Comparison of ENCODE assay signal across 12 mouse cellular contexts in the genomic region with DNA sequence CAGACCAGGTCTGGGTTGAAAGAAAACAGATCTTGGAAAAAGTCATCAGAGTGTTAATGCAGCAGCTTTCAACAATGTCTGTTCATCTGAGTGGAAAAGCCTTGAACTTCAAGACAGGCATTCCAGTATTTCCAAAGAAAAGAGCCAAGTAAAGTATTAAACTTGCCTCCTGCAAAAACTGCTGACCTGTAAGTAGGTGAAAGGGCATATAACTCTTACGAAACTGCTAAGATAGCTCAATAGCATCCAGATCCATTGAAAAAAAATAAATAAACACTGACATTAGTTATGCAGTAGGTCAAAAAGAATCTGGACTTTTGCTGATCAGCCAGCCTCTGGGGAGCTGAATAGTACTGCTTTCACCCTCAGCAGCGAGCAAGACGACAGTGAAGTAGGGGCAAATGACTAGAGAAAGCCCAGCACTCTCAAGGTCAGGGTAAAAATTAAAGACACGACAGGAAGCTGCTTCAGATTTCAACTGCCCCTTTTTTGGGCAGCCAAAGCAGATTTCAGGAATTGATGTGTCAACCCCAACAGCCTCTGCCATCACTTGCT. TPM values are rescaled to one million over a fixed set of nuclear protein-coding genes. Genes with fewer than 3 reads are reported as not detected.
DNase-seq lines count a peak whose midpoint lies in the region; ATAC-seq and TF ChIP-seq lines count a peak whose summit lies in the region.
"Had no signal": no experiment of that assay in that cellular context is flagged by ENCODE, and none has a peak within 500 bp of the region (broad histone marks: within the 10 kb centered on the region; RNA-seq: fewer than 3 reads in every experiment).

No protein-coding gene starts in this region.

- 0 out of 2 replicates have a peak overlapping the region, but pooled peaks have one; percentile 14 for H3K9ac ChIP-seq in heart, adult 2 months (ENCODE audit: low read depth, low read length)
- no peak overlapping the region for H3K9ac ChIP-seq in midbrain, embryonic 16.5 days (ENCODE audit: low read depth, low read length)
- no peak overlapping the region for H3K9ac ChIP-seq in midbrain, embryonic 13.5 days (replicated peaks)
- H3K9ac ChIP-seq in forebrain, embryonic 14.5 days (ENCODE audit: low read length) = no peak overlapping the region
- H3K9ac ChIP-seq: liver, embryonic 14.5 days had no signal

- TF ChIP-seq POLR2A in heart, adult 2 months (IDR thresholded peaks at IDR 0.05; ENCODE audit: insufficient read depth, low read depth, low read length) = no peak
- no peak for TF ChIP-seq POLR2A in kidney, adult 2 months (IDR thresholded peaks at IDR 0.05; ENCODE audit: low read depth, low read length)

- H3K4me3 ChIP-seq in heart, adult 2 months = peak overlapping the region; percentile 15; the same call in 1 of the 2 replicates
- H3K4me3 ChIP-seq in midbrain, embryonic 16.5 days (ENCODE audit: low read depth, low read length) = no peak overlapping the region
- no peak overlapping the region for H3K4me3 ChIP-seq in midbrain, embryonic 13.5 days (replicated peaks)
- peak overlapping the region; percentile 94 for H3K4me3 ChIP-seq in kidney, adult 2 months (ENCODE audit: insufficient read depth, low read depth, low read length)
- no peak overlapping the region for H3K4me3 ChIP-seq in forebrain, embryonic 14.5 days (ENCODE audit: low read depth, low read length)
- H3K4me3 ChIP-seq: erythroblast, embryonic 14.5 days had no signal

- peak overlapping the region; percentile 62 for H3K27ac ChIP-seq in heart, adult 2 months
- H3K27ac ChIP-seq in midbrain, embryonic 16.5 days (ENCODE audit: low read length) = no peak overlapping the region
- H3K27ac ChIP-seq in midbrain, embryonic 13.5 days = no peak overlapping the region
- peak overlapping the region; percentile 95 for H3K27ac ChIP-seq in kidney, adult 2 months (ENCODE audit: insufficient read depth, low read depth, low read length)
- no peak overlapping the region for H3K27ac ChIP-seq in forebrain, embryonic 14.5 days (ENCODE audit: low read depth, low read length)
- H3K27ac ChIP-seq: liver, embryonic 14.5 days had no signal

- no peak for TF ChIP-seq CTCF in heart, adult 2 months (IDR thresholded peaks at IDR 0.05)
- no peak for TF ChIP-seq CTCF in kidney, adult 2 months (conservative IDR thresholded peaks at IDR 0.05; ENCODE audit: insufficient read depth, insufficient read length, low read depth, low read length)

- TF ChIP-seq EP300 in heart, adult 2 months (IDR thresholded peaks at IDR 0.05; ENCODE audit: insufficient read depth, low read depth, low read length) = no peak

- ATAC-seq in midbrain, embryonic 16.5 days = no peak
- no peak for ATAC-seq in midbrain, embryonic 13.5 days
- ATAC-seq in forebrain, embryonic 14.5 days = no peak
- ATAC-seq: CD4-positive, CD25-positive, alpha-beta regulatory T cell, adult 4 months had no signal

- H3K9me3 ChIP-seq in midbrain, embryonic 16.5 days (replicated peaks; ENCODE audit: control insufficient read depth, low read length, poor library complexity, severe bottlenecking) = no peaks in the 10 kb centered on the region
- H3K9me3 ChIP-seq in midbrain, embryonic 13.5 days = no peaks in the 10 kb centered on the region
- H3K9me3 ChIP-seq in forebrain, embryonic 14.5 days (replicated peaks; ENCODE audit: control insufficient read depth, low read length) = no peaks in the 10 kb centered on the region

- H3K36me3 ChIP-seq in heart, adult 2 months (ENCODE audit: control insufficient read depth, insufficient read depth, low read length) = peaks cover 20% of the 10 kb centered on the region
- peaks cover 2% of the 10 kb centered on the region; the same call in 1 of the 2 replicates for H3K36me3 ChIP-seq in midbrain, embryonic 16.5 days (ENCODE audit: control insufficient read depth, insufficient read depth, low read length)
- H3K36me3 ChIP-seq in midbrain, embryonic 13.5 days = 0 out of 2 replicates have a peak, but pooled peaks cover 3% of the 10 kb centered on the region
- H3K36me3 ChIP-seq in kidney, adult 2 months (ENCODE audit: control insufficient read depth, insufficient read depth, low read length) = peaks cover 2% of the 10 kb centered on the region; the same call in 1 of the 2 replicates
- H3K36me3 ChIP-seq in forebrain, embryonic 14.5 days (ENCODE audit: control insufficient read depth, insufficient read depth, low read length) = no peaks in the 10 kb centered on the region

- intact Hi-C loops in heart, adult 2 months (cut with DNase I) = no loop called here
- intact Hi-C loops in heart, postnatal 36 days (cut with DNase I) = no loop called here

- H3K4me2 ChIP-seq in midbrain, embryonic 16.5 days (ENCODE audit: low read length) = 0 out of 2 replicates have a peak overlapping the region, but pooled peaks have one; percentile 82
- H3K4me2 ChIP-seq in midbrain, embryonic 13.5 days (replicated peaks) = no peak overlapping the region
- no peak overlapping the region for H3K4me2 ChIP-seq in forebrain, embryonic 14.5 days (ENCODE audit: low read length)

- H3K27me3 ChIP-seq in heart, adult 2 months (ENCODE audit: control insufficient read depth, insufficient read depth, low read length) = no peaks in the 10 kb centered on the region
- H3K27me3 ChIP-seq in midbrain, embryonic 16.5 days (ENCODE audit: control insufficient read depth, insufficient read depth, low read depth, low read length) = no peaks in the 10 kb centered on the region
- H3K27me3 ChIP-seq in midbrain, embryonic 13.5 days = peaks cover 5% of the 10 kb centered on the region; the same call in 1 of the 2 replicates
- H3K27me3 ChIP-seq in kidney, adult 2 months (replicated peaks; ENCODE audit: control insufficient read depth, insufficient read depth, low read length) = no peaks in the 10 kb centered on the region
- no peaks in the 10 kb centered on the region for H3K27me3 ChIP-seq in forebrain, embryonic 14.5 days (replicated peaks; ENCODE audit: control insufficient read depth, insufficient read depth, low read length)

- WGBS in heart, adult 2 months = 49% methylated on average over 4 of the region's 4 CpGs
- whole genome bisulfite sequencing in midbrain, embryonic 16.5 days = 62% methylated on average over 4 of the region's 4 CpGs
- 68% methylated on average over 4 of the region's 4 CpGs for WGBS in midbrain, embryonic 13.5 days
- 30% methylated on average over 4 of the region's 4 CpGs for WGBS in kidney, adult 2 months
- WGBS in forebrain, embryonic 14.5 days = 70% methylated on average over 4 of the region's 4 CpGs

- peaks cover 1% of the 10 kb centered on the region; the same call in 1 of the 2 replicates for H3K79me2 ChIP-seq in heart, adult 2 months (replicated peaks; ENCODE audit: control insufficient read depth, insufficient read depth, low read length)

- DNase-seq in heart, adult 2 months = no peak
- DNase-seq in heart, postnatal 36 days = no peak
- DNase-seq in kidney, adult 2 months = peak; percentile 91
- DNase-seq in forebrain, embryonic 14.5 days (ENCODE audit: low spot score) = no peak
- DNase-seq in ovary, postnatal 14 days (ENCODE audit: low spot score) = no peak
- no peak for DNase-seq in cerebellum, postnatal 10 days
- DNase-seq: midbrain, embryonic 14.5 days had no signal

- peaks cover 4% of the 10 kb centered on the region for H3K4me1 ChIP-seq in heart, adult 2 months (ENCODE audit: control insufficient read depth, insufficient read depth, low read length)
- peaks cover 19% of the 10 kb centered on the region for H3K4me1 ChIP-seq in midbrain, embryonic 16.5 days (ENCODE audit: control insufficient read depth, insufficient read depth, low read length)
- peaks cover 22% of the 10 kb centered on the region for H3K4me1 ChIP-seq in midbrain, embryonic 13.5 days (replicated peaks)
- H3K4me1 ChIP-seq in kidney, adult 2 months (ENCODE audit: control insufficient read depth, insufficient read depth, low read length) = peaks cover 19% of the 10 kb centered on the region; the same call in 1 of the 2 replicates
- peaks cover 8% of the 10 kb centered on the region; the same call in 1 of the 2 replicates for H3K4me1 ChIP-seq in forebrain, embryonic 14.5 days (ENCODE audit: control insufficient read depth, insufficient read depth, low read length)

RNA-seq across cellular contexts. Expression of a gene that starts 2.3 kb away (rescaled TPM):
- total RNA-seq in heart, adult 2 months (2021) = 10 to 100 TPM; 20.9 to 23.7 TPM
- polyA plus RNA-seq in heart, adult 2 months (2012; rRNA removed) = 21.6 and 31.4 TPM in 2 replicates
- 10 to 100 TPM; 28.4 to 30.4 TPM for total RNA-seq in heart, postnatal 36 days (2021)
- polyA plus RNA-seq in midbrain, embryonic 16.5 days (2015; fragmentation: Nextera tagmentation; extraction: Ambion mirVana) = 10.1 and 11.0 TPM in 2 replicates
- 8.0 and 8.1 TPM in 2 replicates for polyA plus RNA-seq in midbrain, embryonic 13.5 days (2015; fragmentation: Nextera tagmentation; extraction: Ambion mirVana)
- 188 and 195 TPM in 2 replicates for polyA plus RNA-seq in kidney, adult 2 months (2012; rRNA removed)
- polyA plus RNA-seq in forebrain, embryonic 14.5 days (2014; fragmentation: Nextera tagmentation; extraction: Ambion mirVana) = 11.1 TPM in 2 replicates
- polyA plus RNA-seq: erythroblast, embryonic 14.5 days had no signal

RNA-seq across cellular contexts. Expression of a gene that starts 30.1 kb away (rescaled TPM):
- 1 to 10 TPM; 2.6 TPM for total RNA-seq in heart, adult 2 months (2021)
- 4.4 and 5.5 TPM in 2 replicates for polyA plus RNA-seq in heart, adult 2 months (2012; rRNA removed)
- 1 to 10 TPM; 1.6 TPM for total RNA-seq in heart, postnatal 36 days (2021)
- polyA plus RNA-seq in midbrain, embryonic 16.5 days (2015; fragmentation: Nextera tagmentation; extraction: Ambion mirVana) = 0.31 and 0.39 TPM in 2 replicates
- 0.40 TPM in 1 of 2 replicates, not detected in the other for polyA plus RNA-seq in midbrain, embryonic 13.5 days (2015; fragmentation: Nextera tagmentation; extraction: Ambion mirVana)
- 5.4 and 5.8 TPM in 2 replicates for polyA plus RNA-seq in kidney, adult 2 months (2012; rRNA removed)
- polyA plus RNA-seq in forebrain, embryonic 14.5 days (2014; fragmentation: Nextera tagmentation; extraction: Ambion mirVana) = not detected in 2 replicates
- polyA plus RNA-seq: erythroblast, embryonic 14.5 days had no signal

Comparison
In these comparisons a context has a peak if more than half of its experiments do, and no peak if none do; other contexts are left out.
1. H3K27ac ChIP-seq: peak in heart, adult 2 months (single experiment) and kidney, adult 2 months (single experiment); none in midbrain, embryonic 16.5 days (single experiment), midbrain, embryonic 13.5 days (single experiment) and forebrain, embryonic 14.5 days (single experiment).
2. H3K4me3 ChIP-seq: peak in heart, adult 2 months (single experiment) and kidney, adult 2 months (single experiment); none in midbrain, embryonic 16.5 days (single experiment), midbrain, embryonic 13.5 days (single experiment) and forebrain, embryonic 14.5 days (single experiment).